Mouse (Mus musculus): ENCODE measurements at regions not wholly inside any gene's neighbourhood (a gene's known extent, or its start where the extent isn't known, plus 50 kb on each side); places are given as distances from the start of the nearest gene placed in this dataset.

DNA sequence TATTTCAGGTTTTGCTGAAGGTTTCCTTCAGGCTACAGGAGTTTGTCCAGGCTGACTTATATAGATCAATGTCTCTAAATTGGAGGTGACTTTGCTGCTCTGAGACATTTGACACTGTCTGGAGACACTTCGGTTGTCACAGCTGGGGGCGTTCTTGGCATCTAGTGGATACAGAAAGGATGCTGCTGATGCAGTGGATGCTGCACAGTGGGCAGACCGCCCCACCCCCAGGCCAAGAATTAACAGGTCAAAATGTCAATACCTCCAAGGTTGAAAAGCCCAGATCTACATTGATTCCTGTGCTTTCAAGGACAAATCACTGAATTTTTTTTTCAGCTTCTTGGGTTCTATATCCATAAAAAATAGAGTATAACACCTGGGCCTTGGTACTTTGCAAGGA, 312.3 kb downstream of the Cenpc1 start:
- ATAC-seq (ENCODE audit: insufficient number of reproducible peaks, low FRiP score, low TSS enrichment, low read depth): no peak
- no peak overlapping the region for H3K27ac ChIP-seq (replicated peaks; ENCODE audit: low read depth, low read length)
- H3K4me1 ChIP-seq (ENCODE audit: control insufficient read depth, insufficient read depth, low read length): no peaks in the 10 kb centered on the region
- H3K4me3 ChIP-seq (ENCODE audit: low read depth, low read length): no peak overlapping the region
- 89% methylated on average over 3 of the region's 3 CpGs for WGBS
- no peaks in the 10 kb centered on the region for H3K9me3 ChIP-seq (ENCODE audit: control insufficient read depth, low read length)
- no peaks in the 10 kb centered on the region for H3K27me3 ChIP-seq (ENCODE audit: control insufficient read depth, insufficient read depth, low read length)
- H3K9ac ChIP-seq (ENCODE audit: low read length): no peak overlapping the region
- DNase-seq (ENCODE audit: low spot score): no peak
- no peak overlapping the region for H3K4me2 ChIP-seq (ENCODE audit: low read depth, severe bottlenecking)
- no peaks in the 10 kb centered on the region for H3K36me3 ChIP-seq (ENCODE audit: control insufficient read depth, insufficient read depth, low read length)

DNA sequence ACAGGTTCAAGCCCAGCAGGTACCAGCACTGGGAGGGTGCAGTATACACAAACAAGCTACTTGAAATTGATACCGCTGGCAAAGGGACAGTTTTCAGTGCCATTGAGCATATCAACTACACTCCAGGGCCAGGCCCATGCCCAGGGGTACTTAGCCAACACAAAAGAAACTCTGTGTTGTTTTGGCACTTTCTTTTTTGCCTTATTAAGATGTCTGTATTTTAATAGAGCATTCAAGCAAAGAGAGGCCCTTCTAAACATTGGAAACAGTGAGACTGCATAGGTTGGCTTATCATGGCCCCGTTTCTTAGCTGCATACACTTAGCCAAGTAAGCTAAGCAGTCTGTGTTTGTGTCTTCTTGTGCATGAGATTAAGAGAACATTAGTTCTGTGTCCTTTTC, 313.7 kb downstream of the Cenpc1 start:
- no peaks in the 10 kb centered on the region for H3K36me3 ChIP-seq (ENCODE audit: control insufficient read depth, insufficient read depth, low read length)
- 86% methylated on average over 2 of the region's 2 CpGs for WGBS
- no peaks in the 10 kb centered on the region for H3K27me3 ChIP-seq (ENCODE audit: control insufficient read depth, insufficient read depth, low read length)
- no peaks in the 10 kb centered on the region for H3K4me1 ChIP-seq (ENCODE audit: control insufficient read depth, insufficient read depth, low read length)
- ATAC-seq (ENCODE audit: insufficient number of reproducible peaks, low FRiP score, low TSS enrichment, low read depth) (no peak), DNase-seq (ENCODE audit: low spot score) (no peak)
- no peaks in the 10 kb centered on the region for H3K9me3 ChIP-seq (ENCODE audit: control insufficient read depth, low read length)
- H3K27ac ChIP-seq (replicated peaks; ENCODE audit: low read depth, low read length): no peak overlapping the region
- no peak overlapping the region for H3K9ac ChIP-seq (ENCODE audit: low read length)
- no peak overlapping the region for H3K4me2 ChIP-seq (ENCODE audit: low read depth, severe bottlenecking)
- no peak overlapping the region for H3K4me3 ChIP-seq (ENCODE audit: low read depth, low read length)

DNA sequence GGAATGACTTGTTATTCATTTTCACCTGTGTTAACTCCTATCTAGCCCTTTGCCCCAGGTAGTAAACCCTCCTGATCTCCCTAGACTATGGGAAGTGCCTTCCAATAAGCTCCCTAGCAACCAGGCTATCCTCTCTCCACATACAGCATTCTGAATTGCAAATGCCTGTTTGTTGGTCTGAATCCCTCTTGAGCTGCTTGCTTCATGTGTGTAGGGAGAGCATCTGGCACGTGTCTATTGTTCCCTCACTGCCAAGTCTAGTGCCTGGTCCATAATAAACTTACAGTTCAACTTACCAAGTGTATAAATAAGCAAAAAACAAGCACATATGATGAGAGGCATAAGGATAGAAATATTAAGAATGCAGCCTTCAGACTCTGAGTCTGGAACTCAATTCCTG, 314.5 kb downstream of the Cenpc1 start:
- ATAC-seq (ENCODE audit: insufficient number of reproducible peaks, low FRiP score, low TSS enrichment, low read depth) (no peak), DNase-seq (ENCODE audit: low spot score) (no peak)
- 68% methylated on average over 1 of the region's 1 CpGs for WGBS
- no peaks in the 10 kb centered on the region for H3K4me1 ChIP-seq (ENCODE audit: control insufficient read depth, insufficient read depth, low read length)
- H3K36me3 ChIP-seq (ENCODE audit: control insufficient read depth, insufficient read depth, low read length): no peaks in the 10 kb centered on the region
- H3K4me2 ChIP-seq (ENCODE audit: low read depth, severe bottlenecking): no peak overlapping the region
- no peak overlapping the region for H3K4me3 ChIP-seq (ENCODE audit: low read depth, low read length)
- H3K27ac ChIP-seq (replicated peaks; ENCODE audit: low read depth, low read length): no peak overlapping the region
- no peaks in the 10 kb centered on the region for H3K27me3 ChIP-seq (ENCODE audit: control insufficient read depth, insufficient read depth, low read length)
- no peak overlapping the region for H3K9ac ChIP-seq (ENCODE audit: low read length)
- no peaks in the 10 kb centered on the region for H3K9me3 ChIP-seq (ENCODE audit: control insufficient read depth, low read length)

DNA sequence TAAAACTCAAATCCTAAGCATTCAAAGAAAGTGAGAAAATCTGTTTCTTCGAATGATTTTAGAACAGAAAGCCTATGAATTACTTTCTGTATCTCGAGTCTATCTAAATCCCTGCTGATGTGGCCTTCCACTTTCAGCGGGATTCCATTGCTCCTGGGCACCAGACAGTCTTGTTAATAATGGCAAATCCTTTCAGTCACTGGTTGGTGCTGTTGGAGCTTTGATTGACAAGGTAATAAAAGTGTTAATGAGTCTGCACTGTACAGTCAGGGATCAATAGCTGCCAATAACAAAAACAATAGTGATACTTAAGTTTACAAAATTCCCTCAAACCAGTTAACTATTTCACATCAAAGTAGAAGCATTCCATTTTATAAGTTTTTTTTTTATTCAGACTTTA, 335.8 kb downstream of the Cenpc1 start:
- no peak for ATAC-seq (ENCODE audit: insufficient number of reproducible peaks, low FRiP score, low TSS enrichment, low read depth)
- WGBS: 59% methylated on average over 3 of the region's 3 CpGs
- no peak overlapping the region for H3K4me2 ChIP-seq (ENCODE audit: low read depth, severe bottlenecking)

DNA sequence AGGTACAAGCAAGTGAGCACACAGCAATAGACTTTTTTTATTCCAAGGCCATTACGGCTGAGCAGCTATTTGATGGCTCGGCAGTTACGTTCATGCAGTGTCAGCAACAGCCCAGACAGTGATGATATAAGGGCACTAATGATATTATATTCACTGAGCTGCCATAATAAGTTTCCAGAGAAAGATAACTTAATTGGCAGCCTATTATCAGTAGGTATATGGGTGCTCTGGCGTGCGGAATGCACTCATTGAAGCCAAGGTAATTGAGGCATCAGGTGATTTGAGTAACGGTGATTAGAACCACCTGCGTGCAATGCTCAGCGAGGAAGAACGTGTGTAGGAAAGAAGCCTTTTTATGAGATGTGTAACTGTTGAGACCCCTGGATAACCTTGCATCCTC, 358.0 kb downstream of the Cenpc1 start:
- Histone ChIP-seq H3K27ac (replicated peaks; ENCODE audit: low read depth, low read length) (no peak overlapping the region), H3K9ac (ENCODE audit: low read length) (no peak overlapping the region), H3K36me3 (ENCODE audit: control insufficient read depth, insufficient read depth, low read length) (no peaks in the 10 kb centered on the region), H3K27me3 (ENCODE audit: control insufficient read depth, insufficient read depth, low read length) (no peaks in the 10 kb centered on the region), H3K4me1 (ENCODE audit: control insufficient read depth, insufficient read depth, low read length) (no peaks in the 10 kb centered on the region), H3K9me3 (ENCODE audit: control insufficient read depth, low read length) (no peaks in the 10 kb centered on the region), H3K4me3 (ENCODE audit: low read depth, low read length) (no peak overlapping the region), H3K4me2 (ENCODE audit: low read depth, severe bottlenecking) (no peak overlapping the region)
- ATAC-seq (ENCODE audit: insufficient number of reproducible peaks, low FRiP score, low TSS enrichment, low read depth): no peak
- 22% methylated on average over 9 of the region's 9 CpGs for WGBS
- DNase-seq (ENCODE audit: low spot score): peak; percentile 32

More for the DNA sequence above, 335.8 kb downstream of the Cenpc1 start:
- no peak for DNase-seq (ENCODE audit: low spot score)
- Histone ChIP-seq H3K27ac (replicated peaks; ENCODE audit: low read depth, low read length) (no peak overlapping the region), H3K9me3 (ENCODE audit: control insufficient read depth, low read length) (no peaks in the 10 kb centered on the region), H3K9ac (ENCODE audit: low read length) (no peak overlapping the region), H3K27me3 (ENCODE audit: control insufficient read depth, insufficient read depth, low read length) (no peaks in the 10 kb centered on the region), H3K36me3 (ENCODE audit: control insufficient read depth, insufficient read depth, low read length) (no peaks in the 10 kb centered on the region), H3K4me1 (ENCODE audit: control insufficient read depth, insufficient read depth, low read length) (no peaks in the 10 kb centered on the region), H3K4me3 (ENCODE audit: low read depth, low read length) (no peak overlapping the region)

DNA sequence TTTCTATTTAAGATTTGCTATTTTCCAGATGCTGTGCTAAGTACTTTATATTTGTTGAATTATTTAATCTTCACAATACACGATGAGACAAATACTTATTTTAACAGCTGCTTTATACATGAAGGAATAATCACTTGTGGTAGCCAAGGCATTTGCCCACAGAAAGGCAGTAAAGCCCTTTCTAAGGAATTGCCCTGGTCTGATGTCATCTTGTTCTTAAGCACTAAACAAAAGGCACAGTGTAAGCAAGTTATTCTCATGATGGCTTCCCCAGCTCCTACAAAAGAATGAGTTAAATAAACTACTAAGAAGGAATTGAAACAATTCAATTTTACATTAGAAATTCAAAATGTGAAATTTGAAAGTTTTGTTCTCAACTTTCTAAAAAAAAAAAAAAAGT, 358.8 kb downstream of the Cenpc1 start:
- Histone ChIP-seq H3K4me1 (ENCODE audit: control insufficient read depth, insufficient read depth, low read length) (no peaks in the 10 kb centered on the region), H3K36me3 (ENCODE audit: control insufficient read depth, insufficient read depth, low read length) (no peaks in the 10 kb centered on the region), H3K4me3 (ENCODE audit: low read depth, low read length) (no peak overlapping the region), H3K9ac (ENCODE audit: low read length) (no peak overlapping the region), H3K9me3 (ENCODE audit: control insufficient read depth, low read length) (no peaks in the 10 kb centered on the region), H3K27me3 (ENCODE audit: control insufficient read depth, insufficient read depth, low read length) (no peaks in the 10 kb centered on the region), H3K4me2 (ENCODE audit: low read depth, severe bottlenecking) (no peak overlapping the region), H3K27ac (replicated peaks; ENCODE audit: low read depth, low read length) (no peak overlapping the region)
- ATAC-seq (ENCODE audit: insufficient number of reproducible peaks, low FRiP score, low TSS enrichment, low read depth): no peak
- DNase-seq (ENCODE audit: low spot score): no peak
- WGBS: 62% methylated on average over 1 of the region's 1 CpGs

DNA sequence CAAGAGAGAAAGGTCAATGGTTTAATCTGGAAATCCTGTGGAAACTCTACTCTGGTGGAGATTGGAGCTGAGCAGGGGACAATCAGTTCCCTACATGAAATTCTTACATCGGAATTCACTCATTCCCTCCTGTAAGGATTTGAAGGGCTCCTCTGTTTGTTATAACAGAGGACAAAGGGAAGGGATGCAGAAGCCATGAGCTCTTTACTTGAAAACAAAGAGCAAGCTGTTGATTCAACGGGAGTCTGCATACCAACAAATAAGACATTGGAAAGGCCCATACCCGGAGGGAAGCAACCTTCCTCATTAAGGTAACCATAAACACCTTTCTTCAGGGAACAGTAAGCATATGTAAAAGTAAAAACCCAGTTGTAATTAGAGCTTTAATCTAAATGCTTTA, 359.3 kb downstream of the Cenpc1 start:
- Histone ChIP-seq H3K4me3 (ENCODE audit: low read depth, low read length) (no peak overlapping the region), H3K4me2 (ENCODE audit: low read depth, severe bottlenecking) (no peak overlapping the region), H3K27ac (replicated peaks; ENCODE audit: low read depth, low read length) (no peak overlapping the region), H3K27me3 (ENCODE audit: control insufficient read depth, insufficient read depth, low read length) (no peaks in the 10 kb centered on the region), H3K9me3 (ENCODE audit: control insufficient read depth, low read length) (no peaks in the 10 kb centered on the region), H3K4me1 (ENCODE audit: control insufficient read depth, insufficient read depth, low read length) (no peaks in the 10 kb centered on the region), H3K9ac (ENCODE audit: low read length) (no peak overlapping the region), H3K36me3 (ENCODE audit: control insufficient read depth, insufficient read depth, low read length) (no peaks in the 10 kb centered on the region)
- no peak for DNase-seq (ENCODE audit: low spot score)
- ATAC-seq (ENCODE audit: insufficient number of reproducible peaks, low FRiP score, low TSS enrichment, low read depth): 0 out of 2 replicates have a peak, but pooled peaks have one; percentile 47
- WGBS: 37% methylated on average over 3 of the region's 3 CpGs

DNA sequence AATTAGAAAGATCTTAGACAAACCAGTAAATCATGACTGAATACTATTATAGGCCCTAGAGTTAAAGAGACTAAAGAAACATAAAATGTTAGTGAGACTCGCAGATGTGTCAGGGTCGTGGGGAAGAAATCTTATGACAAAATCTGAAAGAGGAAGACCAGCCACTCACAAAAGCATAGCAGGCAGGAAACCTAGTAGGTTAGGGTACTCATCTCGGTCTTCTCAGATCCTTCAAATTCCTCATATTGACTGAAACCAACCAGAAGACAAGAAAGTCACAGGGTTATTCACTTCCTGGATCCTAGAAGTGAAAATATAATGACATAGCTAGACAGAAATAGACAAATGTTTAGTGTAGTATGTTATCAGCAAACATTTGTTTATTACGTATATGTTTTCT, 387.5 kb downstream of the Cenpc1 start:
- no peak overlapping the region for H3K9ac ChIP-seq (ENCODE audit: low read length)
- no peaks in the 10 kb centered on the region for H3K9me3 ChIP-seq (ENCODE audit: control insufficient read depth, low read length)
- H3K36me3 ChIP-seq (ENCODE audit: control insufficient read depth, insufficient read depth, low read length): no peaks in the 10 kb centered on the region
- no peak for DNase-seq (ENCODE audit: low spot score)
- ATAC-seq (ENCODE audit: insufficient number of reproducible peaks, low FRiP score, low TSS enrichment, low read depth): no peak
- H3K4me2 ChIP-seq (ENCODE audit: low read depth, severe bottlenecking): no peak overlapping the region
- no peak overlapping the region for H3K27ac ChIP-seq (replicated peaks; ENCODE audit: low read depth, low read length)
- H3K4me3 ChIP-seq (ENCODE audit: low read depth, low read length): no peak overlapping the region
- WGBS: 86% methylated on average over 4 of the region's 4 CpGs
- H3K27me3 ChIP-seq (ENCODE audit: control insufficient read depth, insufficient read depth, low read length): no peaks in the 10 kb centered on the region
- H3K4me1 ChIP-seq (ENCODE audit: control insufficient read depth, insufficient read depth, low read length): no peaks in the 10 kb centered on the region

DNA sequence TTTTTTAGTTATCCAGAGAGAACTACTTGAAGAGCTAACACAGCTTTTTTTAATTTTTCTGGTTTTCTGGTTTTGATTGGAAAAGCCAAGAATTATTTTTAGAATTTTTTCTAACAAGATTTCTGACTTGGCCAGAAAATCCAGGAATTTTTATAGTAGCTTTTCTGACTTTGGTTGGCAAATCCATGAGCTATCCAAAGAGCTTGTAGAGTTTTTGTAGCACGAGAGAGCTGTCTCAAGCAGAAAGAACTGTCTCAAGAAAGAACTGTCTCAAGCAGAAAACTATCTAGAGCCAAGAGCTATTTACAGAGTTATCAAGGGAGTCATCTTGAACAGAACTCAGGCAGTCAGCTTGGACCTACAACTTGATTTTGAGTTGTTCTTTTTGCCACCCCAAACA, 394.3 kb downstream of the Cenpc1 start:
- Histone ChIP-seq H3K4me3 (ENCODE audit: low read depth, low read length) (no peak overlapping the region), H3K9me3 (ENCODE audit: control insufficient read depth, low read length) (no peaks in the 10 kb centered on the region), H3K9ac (ENCODE audit: low read length) (no peak overlapping the region), H3K36me3 (ENCODE audit: control insufficient read depth, insufficient read depth, low read length) (no peaks in the 10 kb centered on the region), H3K4me2 (ENCODE audit: low read depth, severe bottlenecking) (no peak overlapping the region), H3K27me3 (ENCODE audit: control insufficient read depth, insufficient read depth, low read length) (no peaks in the 10 kb centered on the region), H3K4me1 (ENCODE audit: control insufficient read depth, insufficient read depth, low read length) (no peaks in the 10 kb centered on the region), H3K27ac (replicated peaks; ENCODE audit: low read depth, low read length) (no peak overlapping the region)
- ATAC-seq (ENCODE audit: insufficient number of reproducible peaks, low FRiP score, low TSS enrichment, low read depth) (no peak), DNase-seq (ENCODE audit: low spot score) (no peak)
- 86% methylated on average over 1 of the region's 1 CpGs for WGBS

Measured in limb, embryonic 11.5 days (tissue).